Mouse (Mus musculus): ENCODE data around the gene Rassf1.

- no peak for TF ChIP-seq GATA1 (IDR thresholded peaks at IDR 0.05; ENCODE audit: borderline replicate concordance, low read length)
- no peak for TF ChIP-seq FLI1 (IDR thresholded peaks at IDR 0.05; ENCODE audit: low read length)
Measured at GRCm38 (mm10) chr9:107504662-107505537, 46.5 kb upstream of the Rassf1 start.

Data from megakaryocyte, embryonic 14.5 days (primary cell).